23 mouse cellular contexts compared by ENCODE assay signal in the genomic region with DNA sequence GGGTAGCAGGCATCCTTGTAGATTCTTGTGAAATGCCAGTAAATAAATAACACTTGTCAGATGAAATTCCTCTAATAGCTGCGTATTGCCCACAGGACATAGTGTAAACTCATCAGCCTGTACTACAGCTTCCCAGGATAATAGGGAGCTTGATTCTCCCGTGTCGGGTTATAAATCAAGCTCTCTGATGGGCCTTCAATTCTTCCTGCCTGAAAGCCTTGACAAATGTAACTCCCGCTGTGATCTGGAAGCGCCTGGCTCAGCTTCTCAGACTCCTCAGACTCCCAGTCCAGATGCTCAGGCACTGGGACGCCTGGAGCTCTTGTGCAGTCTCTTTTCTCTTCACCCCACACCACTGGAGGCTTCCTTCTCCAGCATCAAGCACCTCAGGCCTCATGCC.
DNase-seq lines count a peak whose midpoint lies in the region; ATAC-seq and TF ChIP-seq lines count a peak whose summit lies in the region.
"Had no signal": no experiment of that assay in that cellular context is flagged by ENCODE, and none has a peak within 500 bp of the region (broad histone marks: within the 10 kb centered on the region; RNA-seq: fewer than 3 reads in every experiment).

No protein-coding gene starts in this region.

- no peak overlapping the region for H3K4me2 ChIP-seq in midbrain, postnatal 0 days (ENCODE audit: low read depth, low read length, poor library complexity, severe bottlenecking)
- H3K4me2 ChIP-seq in midbrain, embryonic 13.5 days (replicated peaks), result no peak overlapping the region
- H3K4me2 ChIP-seq in hindbrain, embryonic 16.5 days (ENCODE audit: low read length), result no peak overlapping the region
- no peak overlapping the region for H3K4me2 ChIP-seq in neural tube, embryonic 14.5 days (ENCODE audit: low read depth, low read length)
- H3K4me2 ChIP-seq: forebrain, embryonic 12.5 days; heart, embryonic 13.5 days; liver, embryonic 11.5 days had no signal

- no peak overlapping the region for H3K4me3 ChIP-seq in midbrain, postnatal 0 days (ENCODE audit: low read depth, low read length)
- H3K4me3 ChIP-seq in midbrain, embryonic 13.5 days (replicated peaks), result no peak overlapping the region
- H3K4me3 ChIP-seq in hindbrain, embryonic 16.5 days (ENCODE audit: low read length), result no peak overlapping the region
- no peak overlapping the region for H3K4me3 ChIP-seq in neural tube, embryonic 14.5 days (ENCODE audit: low read depth, low read length)
- H3K4me3 ChIP-seq: embryonic facial prominence, embryonic 10.5 days; forebrain, embryonic 12.5 days; gastrocnemius, adult 2 months; heart, embryonic 13.5 days; layer of hippocampus, adult 2 months had no signal

- no peak for TF ChIP-seq CTCF in midbrain, postnatal 0 days (IDR thresholded peaks at IDR 0.05)

- DNase-seq in midbrain, postnatal 0 days (ENCODE audit: low spot score), result peak; percentile 36
- peak; percentile 50 for DNase-seq in embryo, embryonic 11 days
- DNase-seq in left cerebral cortex, postnatal 10 days (ENCODE audit: extremely low spot score in 1 of 2, low spot score in 2 of 2), result no peak
- DNase-seq in thymus, postnatal 36 days, result no peak
- DNase-seq in kidney, adult 11 months, result no peak
- DNase-seq: adrenal gland, postnatal 14 days; cerebellum, adult 11 months; gastrocnemius, adult 2 months; heart, postnatal 36 days; left cerebral cortex, postnatal 4 days; lung, adult 18-20 months; right cerebral cortex, postnatal 4 days; thymus, postnatal 4 days had no signal

- H3K9ac ChIP-seq in midbrain, postnatal 0 days (replicated peaks; ENCODE audit: low read length, poor library complexity, severe bottlenecking), result no peak overlapping the region
- H3K9ac ChIP-seq in midbrain, embryonic 13.5 days (replicated peaks), result no peak overlapping the region
- no peak overlapping the region for H3K9ac ChIP-seq in hindbrain, embryonic 16.5 days (ENCODE audit: low read depth, low read length)
- no peak overlapping the region for H3K9ac ChIP-seq in neural tube, embryonic 14.5 days (replicated peaks; ENCODE audit: low read depth, low read length)
- H3K9ac ChIP-seq: forebrain, embryonic 12.5 days; heart, embryonic 13.5 days had no signal

- no peak overlapping the region for H3K27ac ChIP-seq in midbrain, postnatal 0 days (ENCODE audit: low read depth, low read length)
- no peak overlapping the region for H3K27ac ChIP-seq in midbrain, embryonic 13.5 days
- no peak overlapping the region for H3K27ac ChIP-seq in hindbrain, embryonic 16.5 days (ENCODE audit: low read depth, low read length)
- H3K27ac ChIP-seq in neural tube, embryonic 14.5 days (ENCODE audit: low read depth, low read length), result no peak overlapping the region
- H3K27ac ChIP-seq: embryonic facial prominence, embryonic 10.5 days; forebrain, embryonic 12.5 days; gastrocnemius, adult 2 months; heart, embryonic 13.5 days; layer of hippocampus, adult 2 months had no signal

- no peaks in the 10 kb centered on the region for H3K9me3 ChIP-seq in midbrain, postnatal 0 days (ENCODE audit: low read length)
- H3K9me3 ChIP-seq in midbrain, embryonic 13.5 days, result no peaks in the 10 kb centered on the region
- no peaks in the 10 kb centered on the region for H3K9me3 ChIP-seq in hindbrain, embryonic 16.5 days (ENCODE audit: control insufficient read depth, low read length)
- no peaks in the 10 kb centered on the region for H3K9me3 ChIP-seq in neural tube, embryonic 14.5 days (ENCODE audit: control insufficient read depth, low read length)
- H3K9me3 ChIP-seq: embryonic facial prominence, embryonic 10.5 days; forebrain, embryonic 12.5 days; heart, embryonic 13.5 days had no signal

- no peaks in the 10 kb centered on the region for H3K4me1 ChIP-seq in midbrain, postnatal 0 days (ENCODE audit: insufficient read depth, low read length)
- no peaks in the 10 kb centered on the region for H3K4me1 ChIP-seq in midbrain, embryonic 13.5 days (replicated peaks)
- no peaks in the 10 kb centered on the region for H3K4me1 ChIP-seq in hindbrain, embryonic 16.5 days (ENCODE audit: control insufficient read depth, insufficient read depth, low read depth, low read length)
- no peaks in the 10 kb centered on the region for H3K4me1 ChIP-seq in neural tube, embryonic 14.5 days (ENCODE audit: control insufficient read depth, insufficient read depth, low read length)
- H3K4me1 ChIP-seq: embryonic facial prominence, embryonic 10.5 days; forebrain, embryonic 12.5 days had no signal

- intact Hi-C loops in left cerebral cortex, postnatal 10 days (cut with DNase I), result no loop called here

- 53% methylated on average over 6 of the region's 6 CpGs for WGBS in midbrain, postnatal 0 days
- WGBS in midbrain, embryonic 13.5 days, result 67% methylated on average over 6 of the region's 6 CpGs
- WGBS in hindbrain, embryonic 16.5 days, result 33% methylated on average over 6 of the region's 6 CpGs
- WGBS in neural tube, embryonic 14.5 days, result 14% methylated on average over 6 of the region's 6 CpGs

- no peaks in the 10 kb centered on the region for H3K27me3 ChIP-seq in midbrain, postnatal 0 days (ENCODE audit: insufficient read depth, low read length)
- H3K27me3 ChIP-seq in midbrain, embryonic 13.5 days, result no peaks in the 10 kb centered on the region
- H3K27me3 ChIP-seq in hindbrain, embryonic 16.5 days (replicated peaks; ENCODE audit: control insufficient read depth, insufficient read depth, low read length), result no peaks in the 10 kb centered on the region
- no peaks in the 10 kb centered on the region for H3K27me3 ChIP-seq in neural tube, embryonic 14.5 days (ENCODE audit: control insufficient read depth, insufficient read depth, low read length)
- H3K27me3 ChIP-seq: forebrain, embryonic 12.5 days; heart, embryonic 13.5 days had no signal

- ATAC-seq in midbrain, postnatal 0 days (ENCODE audit: low FRiP score), result no peak
- ATAC-seq in midbrain, embryonic 13.5 days, result no peak
- ATAC-seq in hindbrain, embryonic 16.5 days, result peak; percentile 70
- peak; percentile 68; the same call in 1 of the 2 replicates for ATAC-seq in neural tube, embryonic 14.5 days (ENCODE audit: low read depth)
- ATAC-seq: activated CD4-positive, CD25-positive, alpha-beta regulatory T cell, adult 4 months; intestine, embryonic 16.5 days had no signal

- H3K36me3 ChIP-seq in midbrain, postnatal 0 days (ENCODE audit: insufficient read depth, low read length), result no peaks in the 10 kb centered on the region
- H3K36me3 ChIP-seq in midbrain, embryonic 13.5 days, result no peaks in the 10 kb centered on the region
- no peaks in the 10 kb centered on the region for H3K36me3 ChIP-seq in hindbrain, embryonic 16.5 days (ENCODE audit: control insufficient read depth, insufficient read depth, low read length)
- H3K36me3 ChIP-seq in neural tube, embryonic 14.5 days (ENCODE audit: control insufficient read depth, insufficient read depth, low read length), result no peaks in the 10 kb centered on the region
- H3K36me3 ChIP-seq: embryonic facial prominence, embryonic 10.5 days; forebrain, embryonic 12.5 days; heart, embryonic 13.5 days had no signal

Comparison
In these comparisons a context has a peak if more than half of its experiments do, and no peak if none do; other contexts are left out.
1. ATAC-seq: peak in hindbrain, embryonic 16.5 days (single experiment) and neural tube, embryonic 14.5 days (single experiment); none in midbrain, postnatal 0 days (single experiment) and midbrain, embryonic 13.5 days (single experiment).
2. DNase-seq: peak in midbrain, postnatal 0 days (single experiment) and embryo, embryonic 11 days (single experiment); none in left cerebral cortex, postnatal 10 days (0 of 2), thymus, postnatal 36 days (0 of 2) and kidney, adult 11 months (single experiment).